ENCODE assay signal across 9 mouse cellular contexts in genomic region chr4:43425648-43426380, GRCm38 (mm10). TPM values are rescaled to one million over a fixed set of nuclear protein-coding genes. Genes with fewer than 3 reads are reported as not detected.
DNase-seq lines count a peak whose midpoint lies in the region; ATAC-seq lines count a peak whose summit lies in the region.
"Had no signal": no experiment of that assay in that cellular context is flagged by ENCODE, and none has a peak within 500 bp of the region (broad histone marks: within the 10 kb centered on the region; RNA-seq: fewer than 3 reads in every experiment).

No protein-coding gene starts in this region.

- H3K4me3 ChIP-seq in lung, embryonic 15.5 days: no peak overlapping the region
- H3K4me3 ChIP-seq in limb, embryonic 12.5 days (replicated peaks): peak overlapping the region; percentile 21

- WGBS in lung, embryonic 15.5 days: 35% methylated on average over 31 of the region's 31 CpGs
- WGBS in limb, embryonic 12.5 days: 17% methylated on average over 31 of the region's 31 CpGs

- H3K4me1 ChIP-seq in lung, embryonic 15.5 days: peaks cover 28% of the 10 kb centered on the region
- H3K4me1 ChIP-seq in limb, embryonic 12.5 days (replicated peaks): peaks cover 40% of the 10 kb centered on the region

- H3K9me3 ChIP-seq in lung, embryonic 15.5 days: no peaks in the 10 kb centered on the region
- no peaks in the 10 kb centered on the region for H3K9me3 ChIP-seq in limb, embryonic 12.5 days

- peak overlapping the region; percentile 27 for H3K4me2 ChIP-seq in lung, embryonic 15.5 days
- peak overlapping the region; percentile 44 for H3K4me2 ChIP-seq in limb, embryonic 12.5 days

- ATAC-seq in CD4-positive, CD25-positive, alpha-beta regulatory T cell, adult 4 months: no peak
- peak; percentile 50; the same call in 1 of the 2 replicates for ATAC-seq in lung, embryonic 15.5 days (ENCODE audit: borderline replicate concordance, extremely low read depth, low FRiP score, low TSS enrichment)
- no peak; the same call in 1 of the 2 replicates for ATAC-seq in limb, embryonic 12.5 days (ENCODE audit: insufficient number of reproducible peaks, insufficient read depth, low FRiP score, low TSS enrichment, low read depth)

- no peak overlapping the region for H3K9ac ChIP-seq in lung, embryonic 15.5 days
- peak overlapping the region; percentile 32; the same call in 1 of the 2 replicates for H3K9ac ChIP-seq in limb, embryonic 12.5 days (replicated peaks)

- peaks cover 25% of the 10 kb centered on the region for H3K27me3 ChIP-seq in lung, embryonic 15.5 days
- H3K27me3 ChIP-seq in limb, embryonic 12.5 days: peaks cover 91% of the 10 kb centered on the region

- peaks cover 44% of the 10 kb centered on the region for H3K36me3 ChIP-seq in lung, embryonic 15.5 days
- H3K36me3 ChIP-seq in limb, embryonic 12.5 days: peaks cover 52% of the 10 kb centered on the region

- DNase-seq in CD4-positive, CD25-positive, alpha-beta regulatory T cell, adult 2 months (ENCODE audit: low read depth, low spot score): peak; percentile 47
- DNase-seq in lung, postnatal 36 days: no peak
- DNase-seq in thymus, postnatal 0 days (ENCODE audit: low spot score): peak; percentile 32
- DNase-seq in c-Kit-positive CD71-positive TER-119-positive erythroid progenitor cells, embryonic 14.5 days (ENCODE audit: low spot score): no peak
- DNase-seq in urinary bladder, postnatal 14 days (ENCODE audit: low spot score): no peak
- DNase-seq: right cerebral cortex, adult 18-20 months had no signal

- H3K27ac ChIP-seq in lung, embryonic 15.5 days: no peak overlapping the region
- no peak overlapping the region for H3K27ac ChIP-seq in limb, embryonic 12.5 days

RNA-seq across cellular contexts. Expression of gene Fam166b, which starts 3.1 kb away (rescaled TPM):
- polyA plus RNA-seq in CD4-positive, CD25-positive, alpha-beta regulatory T cell, adult 4 months (2017; shearing (Covaris generic)): not detected
- 0.14 and 0.25 TPM in 2 replicates for polyA plus RNA-seq in lung, embryonic 15.5 days (2015; fragmentation: Nextera tagmentation; extraction: Ambion mirVana)
- polyA plus RNA-seq in limb, embryonic 12.5 days (2016; fragmentation: Nextera tagmentation; extraction: Ambion mirVana): 0.24 TPM in 1 of 2 replicates, not detected in the other
- 0.14 and 0.19 TPM in 2 replicates for polyA plus RNA-seq in thymus, postnatal 0 days (2015; fragmentation: Nextera tagmentation; extraction: Ambion mirVana)

RNA-seq across cellular contexts. Expression of gene Tesk1, which starts 15.9 kb away (rescaled TPM):
- 1 to 10 TPM in 1 of 2 experiments, under 1 TPM in 1; 0.37 to 1.7 TPM for polyA plus RNA-seq in CD4-positive, CD25-positive, alpha-beta regulatory T cell, adult 4 months (2017; shearing (Covaris generic))
- polyA plus RNA-seq in lung, embryonic 15.5 days (2015; fragmentation: Nextera tagmentation; extraction: Ambion mirVana): 8.3 and 8.5 TPM in 2 replicates
- 13.3 TPM in 2 replicates for polyA plus RNA-seq in limb, embryonic 12.5 days (2016; fragmentation: Nextera tagmentation; extraction: Ambion mirVana)
- 2.1 and 2.8 TPM in 2 replicates for polyA plus RNA-seq in thymus, postnatal 0 days (2015; fragmentation: Nextera tagmentation; extraction: Ambion mirVana)

RNA-seq across cellular contexts. Expression of gene Cd72, which starts 28.6 kb away (rescaled TPM):
- 100 to 1,000 TPM; 132 to 166 TPM for polyA plus RNA-seq in CD4-positive, CD25-positive, alpha-beta regulatory T cell, adult 4 months (2017; shearing (Covaris generic))
- polyA plus RNA-seq in lung, embryonic 15.5 days (2015; fragmentation: Nextera tagmentation; extraction: Ambion mirVana): 1.8 and 3.1 TPM in 2 replicates
- 2.7 and 3.5 TPM in 2 replicates for polyA plus RNA-seq in limb, embryonic 12.5 days (2016; fragmentation: Nextera tagmentation; extraction: Ambion mirVana)
- polyA plus RNA-seq in thymus, postnatal 0 days (2015; fragmentation: Nextera tagmentation; extraction: Ambion mirVana): 6.4 and 6.6 TPM in 2 replicates

RNA-seq across cellular contexts. Expression of gene Rusc2, which starts 44.0 kb away (rescaled TPM):
- polyA plus RNA-seq in CD4-positive, CD25-positive, alpha-beta regulatory T cell, adult 4 months (2017; shearing (Covaris generic)): not detected
- polyA plus RNA-seq in lung, embryonic 15.5 days (2015; fragmentation: Nextera tagmentation; extraction: Ambion mirVana): 13.0 and 14.0 TPM in 2 replicates
- 8.0 and 14.3 TPM in 2 replicates for polyA plus RNA-seq in limb, embryonic 12.5 days (2016; fragmentation: Nextera tagmentation; extraction: Ambion mirVana)
- polyA plus RNA-seq in thymus, postnatal 0 days (2015; fragmentation: Nextera tagmentation; extraction: Ambion mirVana): 0.48 and 0.69 TPM in 2 replicates

RNA-seq across cellular contexts. Expression of gene Sit1, which starts 57.7 kb away (rescaled TPM):
- polyA plus RNA-seq in CD4-positive, CD25-positive, alpha-beta regulatory T cell, adult 4 months (2017; shearing (Covaris generic)): 100 to 1,000 TPM; 144 to 199 TPM
- polyA plus RNA-seq in lung, embryonic 15.5 days (2015; fragmentation: Nextera tagmentation; extraction: Ambion mirVana): 0.14 and 1.2 TPM in 2 replicates
- not detected in 2 replicates for polyA plus RNA-seq in limb, embryonic 12.5 days (2016; fragmentation: Nextera tagmentation; extraction: Ambion mirVana)
- polyA plus RNA-seq in thymus, postnatal 0 days (2015; fragmentation: Nextera tagmentation; extraction: Ambion mirVana): 138 and 168 TPM in 2 replicates

Comparison
In these comparisons a context has a peak if more than half of its experiments do, and no peak if none do; other contexts are left out.
1. DNase-seq: peak in CD4-positive, CD25-positive, alpha-beta regulatory T cell, adult 2 months (single experiment) and thymus, postnatal 0 days (single experiment); none in lung, postnatal 36 days (single experiment), c-Kit-positive CD71-positive TER-119-positive erythroid progenitor cells, embryonic 14.5 days (single experiment) and urinary bladder, postnatal 14 days (single experiment).
2. RNA of gene Cd72, which starts 28.6 kb away (polyA plus RNA-seq): 132 to 166 TPM in CD4-positive, CD25-positive, alpha-beta regulatory T cell, adult 4 months; 6.4 to 6.6 TPM in thymus, postnatal 0 days, 2.7 to 3.5 TPM in limb, embryonic 12.5 days and 1.8 to 3.1 TPM in lung, embryonic 15.5 days; every median in the first group is over 10 times any median in the second.